ENCODE assay signal across 10 mouse cellular contexts in genomic region chr12:102148746-102149145, GRCm38 (mm10). TPM values are rescaled to one million over a fixed set of nuclear protein-coding genes. Genes with fewer than 3 reads are reported as not detected.
DNase-seq lines count a peak whose midpoint lies in the region; ATAC-seq and TF ChIP-seq lines count a peak whose summit lies in the region.
"Had no signal": no experiment of that assay in that cellular context is flagged by ENCODE, and none has a peak within 500 bp of the region (broad histone marks: within the 10 kb centered on the region; RNA-seq: fewer than 3 reads in every experiment).

No protein-coding gene starts in this region.

- no peaks in the 10 kb centered on the region for H3K9me3 ChIP-seq in liver, postnatal 0 days (ENCODE audit: low read length)
- no peaks in the 10 kb centered on the region for H3K9me3 ChIP-seq in liver, embryonic 11.5 days (ENCODE audit: control insufficient read depth, low read length)
- H3K9me3 ChIP-seq: liver, embryonic 15.5 days had no signal

- 70% methylated on average over 2 of the region's 2 CpGs for WGBS in liver, postnatal 0 days (ENCODE audit: insufficient replicate concordance)
- 84% methylated on average over 2 of the region's 2 CpGs for WGBS in liver, embryonic 11.5 days

- no peaks in the 10 kb centered on the region for H3K4me1 ChIP-seq in liver, postnatal 0 days (ENCODE audit: insufficient read depth)
- H3K4me1 ChIP-seq in liver, embryonic 11.5 days (replicated peaks; ENCODE audit: control insufficient read depth, insufficient read depth, low read length) = no peaks in the 10 kb centered on the region
- H3K4me1 ChIP-seq: liver, embryonic 15.5 days had no signal

- TF ChIP-seq EP300 in liver, postnatal 0 days (IDR thresholded peaks at IDR 0.05; ENCODE audit: low read depth) = no peak

- peak; percentile 35 for DNase-seq in embryo, embryonic 10 days (ENCODE audit: low spot score)
- no peak for DNase-seq in embryo, embryonic 10.5 days (ENCODE audit: low spot score)
- DNase-seq in liver, postnatal 0 days = no peak
- no peak for DNase-seq in liver, embryonic 11.5 days (ENCODE audit: low spot score)
- peak; percentile 25 for DNase-seq in R1 (ENCODE audit: low read depth, low spot score)
- peak; percentile 58 for DNase-seq in splenic B cell, adult 2 months (ENCODE audit: low read depth, low spot score)
- DNase-seq in heart, postnatal 36 days = no peak
- no peak for DNase-seq in left cerebral cortex, postnatal 36 days (ENCODE audit: low spot score in 2 of 2)

- intact Hi-C loops in heart, postnatal 36 days (cut with DNase I) = no loop called here
- intact Hi-C loops in left cerebral cortex, postnatal 36 days (cut with DNase I) = no loop called here

- peak; percentile 52 for TF ChIP-seq CTCF in liver, postnatal 0 days (IDR thresholded peaks at IDR 0.05; ENCODE audit: low read depth)

- no peak overlapping the region for H3K27ac ChIP-seq in liver, postnatal 0 days (ENCODE audit: low read depth)
- no peak overlapping the region for H3K27ac ChIP-seq in liver, embryonic 11.5 days (ENCODE audit: low read depth, low read length)
- H3K27ac ChIP-seq: liver, embryonic 15.5 days had no signal

- H3K4me2 ChIP-seq in liver, postnatal 0 days (ENCODE audit: low read depth, low read length) = no peak overlapping the region
- no peak overlapping the region for H3K4me2 ChIP-seq in liver, embryonic 11.5 days
- H3K4me2 ChIP-seq: liver, embryonic 15.5 days had no signal

- no peaks in the 10 kb centered on the region for H3K27me3 ChIP-seq in liver, postnatal 0 days (ENCODE audit: insufficient read depth, low read length)
- no peaks in the 10 kb centered on the region for H3K27me3 ChIP-seq in liver, embryonic 11.5 days (replicated peaks; ENCODE audit: control insufficient read depth, insufficient read depth, low read length)
- H3K27me3 ChIP-seq in splenic B cell, adult 2 months (ENCODE audit: control insufficient read depth, insufficient read depth, low read length, poor library complexity, severe bottlenecking) = no peaks in the 10 kb centered on the region
- H3K27me3 ChIP-seq: liver, embryonic 15.5 days had no signal

- H3K9ac ChIP-seq in liver, postnatal 0 days (replicated peaks) = no peak overlapping the region
- no peak overlapping the region for H3K9ac ChIP-seq in liver, embryonic 11.5 days (ENCODE audit: low read depth, low read length)
- H3K9ac ChIP-seq: liver, embryonic 15.5 days had no signal

- no peaks in the 10 kb centered on the region for H3K36me3 ChIP-seq in liver, postnatal 0 days (replicated peaks; ENCODE audit: insufficient read depth, low read length)
- no peaks in the 10 kb centered on the region for H3K36me3 ChIP-seq in liver, embryonic 11.5 days (ENCODE audit: control insufficient read depth, insufficient read depth, low read length)
- no peaks in the 10 kb centered on the region for H3K36me3 ChIP-seq in splenic B cell, adult 2 months (ENCODE audit: control insufficient read depth, insufficient read depth, low read length, poor library complexity, severe bottlenecking)
- H3K36me3 ChIP-seq: liver, embryonic 15.5 days had no signal

- no peak for ATAC-seq in liver, postnatal 0 days
- ATAC-seq in liver, embryonic 11.5 days (replicated peaks; ENCODE audit: low FRiP score) = no peak

- no peak overlapping the region for H3K4me3 ChIP-seq in liver, postnatal 0 days (ENCODE audit: low read depth, low read length)
- H3K4me3 ChIP-seq in liver, embryonic 11.5 days (ENCODE audit: low read depth, low read length) = no peak overlapping the region
- H3K4me3 ChIP-seq: erythroblast, embryonic 14.5 days; liver, embryonic 15.5 days had no signal

RNA-seq across cellular contexts. Expression of gene Slc24a4, which starts 20.2 kb away (rescaled TPM):
- polyA plus RNA-seq in liver, postnatal 0 days (2015; fragmentation: Nextera tagmentation; extraction: Ambion mirVana) = 0.05 and 0.08 TPM in 2 replicates
- 0.04 and 0.12 TPM in 2 replicates for polyA plus RNA-seq in liver, embryonic 11.5 days (2014; fragmentation: Nextera tagmentation; extraction: Ambion mirVana)
- 1 to 10 TPM; 1.3 to 2.0 TPM for total RNA-seq in heart, postnatal 36 days (2021)
- total RNA-seq in left cerebral cortex, postnatal 36 days (2021) = 10 to 100 TPM; 37.1 to 53.5 TPM
- polyA plus RNA-seq: erythroblast, embryonic 14.5 days had no signal

Comparison
In these comparisons a context has a peak if more than half of its experiments do, and no peak if none do; other contexts are left out.
1. DNase-seq: peak in embryo, embryonic 10 days (single experiment), R1 (single experiment) and splenic B cell, adult 2 months (single experiment); none in embryo, embryonic 10.5 days (single experiment), liver, postnatal 0 days (single experiment), liver, embryonic 11.5 days (single experiment), heart, postnatal 36 days (0 of 2) and left cerebral cortex, postnatal 36 days (0 of 2).
2. RNA of gene Slc24a4, which starts 20.2 kb away (total RNA-seq): 37.1 to 53.5 TPM in left cerebral cortex, postnatal 36 days; 1.3 to 2.0 TPM in heart, postnatal 36 days; every median in the first group is over 10 times any median in the second.